21 mouse cellular contexts compared by ENCODE assay signal in genomic region chr14:77375054-77375453, GRCm38 (mm10).
DNase-seq lines count a peak whose midpoint lies in the region; ATAC-seq lines count a peak whose summit lies in the region.
"Had no signal": no experiment of that assay in that cellular context is flagged by ENCODE, and none has a peak within 500 bp of the region (broad histone marks: within the 10 kb centered on the region; RNA-seq: fewer than 3 reads in every experiment).

No protein-coding gene starts in this region.

- H3K9me3 ChIP-seq in midbrain, embryonic 10.5 days (replicated peaks), result no peaks in the 10 kb centered on the region
- no peaks in the 10 kb centered on the region for H3K9me3 ChIP-seq in midbrain, embryonic 13.5 days
- H3K9me3 ChIP-seq: forebrain, embryonic 13.5 days; hindbrain, embryonic 15.5 days; limb, embryonic 15.5 days; midbrain, embryonic 15.5 days had no signal

- no peaks in the 10 kb centered on the region for H3K36me3 ChIP-seq in midbrain, embryonic 10.5 days
- H3K36me3 ChIP-seq in midbrain, embryonic 13.5 days, result no peaks in the 10 kb centered on the region
- H3K36me3 ChIP-seq: hindbrain, embryonic 15.5 days; limb, embryonic 15.5 days; midbrain, embryonic 15.5 days had no signal

- no peak overlapping the region for H3K4me2 ChIP-seq in midbrain, embryonic 13.5 days (replicated peaks)
- H3K4me2 ChIP-seq: forebrain, embryonic 13.5 days; hindbrain, embryonic 15.5 days; limb, embryonic 15.5 days; midbrain, embryonic 15.5 days had no signal

- DNase-seq in gastrocnemius, postnatal 25 days, result peak; percentile 10
- no peak for DNase-seq in gastrocnemius, adult 18-20 months (ENCODE audit: low spot score)
- no peak for DNase-seq in midbrain, embryonic 10.5 days (ENCODE audit: low spot score)
- peak; percentile 36 for DNase-seq in adipocyte (ENCODE audit: low spot score)
- no peak for DNase-seq in adrenal gland, adult 2 months
- DNase-seq in spleen, postnatal 14 days (ENCODE audit: low spot score in 2 of 2), result no peak
- DNase-seq: cerebellum, adult 8-10 months; cerebellum, postnatal 36 days; kidney, adult 2 months; layer of hippocampus, adult 9-11 months; lung, adult 18-20 months; right cerebral cortex, postnatal 25 days; thymus, postnatal 14 days had no signal

- no peak overlapping the region for H3K9ac ChIP-seq in midbrain, embryonic 13.5 days (replicated peaks)
- H3K9ac ChIP-seq: forebrain, embryonic 13.5 days; hindbrain, embryonic 15.5 days; limb, embryonic 15.5 days; midbrain, embryonic 15.5 days had no signal

- H3K27ac ChIP-seq in midbrain, embryonic 10.5 days (replicated peaks), result 0 out of 2 replicates have a peak overlapping the region, but pooled peaks have one; percentile 17
- H3K27ac ChIP-seq in midbrain, embryonic 13.5 days, result no peak overlapping the region
- H3K27ac ChIP-seq: forebrain, embryonic 13.5 days; hindbrain, embryonic 15.5 days; kidney, postnatal 0 days; limb, embryonic 15.5 days; midbrain, embryonic 15.5 days had no signal

- no peak overlapping the region for H3K4me3 ChIP-seq in midbrain, embryonic 10.5 days
- no peak overlapping the region for H3K4me3 ChIP-seq in midbrain, embryonic 13.5 days (replicated peaks)
- H3K4me3 ChIP-seq: forebrain, embryonic 13.5 days; hindbrain, embryonic 15.5 days; limb, embryonic 15.5 days; midbrain, embryonic 15.5 days had no signal

- H3K4me1 ChIP-seq in midbrain, embryonic 10.5 days, result peaks cover 36% of the 10 kb centered on the region
- H3K4me1 ChIP-seq in midbrain, embryonic 13.5 days (replicated peaks), result peaks cover 38% of the 10 kb centered on the region
- H3K4me1 ChIP-seq: limb, embryonic 15.5 days had no signal

- no peaks in the 10 kb centered on the region for H3K27me3 ChIP-seq in midbrain, embryonic 10.5 days (ENCODE audit: low read depth, poor library complexity, severe bottlenecking)
- H3K27me3 ChIP-seq in midbrain, embryonic 13.5 days, result no peaks in the 10 kb centered on the region
- H3K27me3 ChIP-seq: hindbrain, embryonic 15.5 days; midbrain, embryonic 15.5 days had no signal

- 66% methylated on average over 2 of the region's 2 CpGs for WGBS in midbrain, embryonic 10.5 days
- WGBS in midbrain, embryonic 13.5 days, result 78% methylated on average over 2 of the region's 2 CpGs

- ATAC-seq in midbrain, embryonic 13.5 days, result no peak
- ATAC-seq in megakaryocyte-erythroid progenitor cell, adult 5-6 weeks (replicated peaks; ENCODE audit: low FRiP score, low TSS enrichment, poor library complexity, severe bottlenecking), result peak; percentile 86
- ATAC-seq: activated CD4-positive, CD25-positive, alpha-beta regulatory T cell, adult 4 months; forebrain, embryonic 13.5 days; midbrain, embryonic 15.5 days had no signal

Comparison
In these comparisons a context has a peak if more than half of its experiments do, and no peak if none do; other contexts are left out.
1. DNase-seq: peak in gastrocnemius, postnatal 25 days (single experiment) and adipocyte (single experiment); none in gastrocnemius, adult 18-20 months (single experiment), midbrain, embryonic 10.5 days (single experiment), adrenal gland, adult 2 months (single experiment) and spleen, postnatal 14 days (0 of 2).